Mouse (Mus musculus): ENCODE measurements around the gene 4930447C04Rik.

DNA sequence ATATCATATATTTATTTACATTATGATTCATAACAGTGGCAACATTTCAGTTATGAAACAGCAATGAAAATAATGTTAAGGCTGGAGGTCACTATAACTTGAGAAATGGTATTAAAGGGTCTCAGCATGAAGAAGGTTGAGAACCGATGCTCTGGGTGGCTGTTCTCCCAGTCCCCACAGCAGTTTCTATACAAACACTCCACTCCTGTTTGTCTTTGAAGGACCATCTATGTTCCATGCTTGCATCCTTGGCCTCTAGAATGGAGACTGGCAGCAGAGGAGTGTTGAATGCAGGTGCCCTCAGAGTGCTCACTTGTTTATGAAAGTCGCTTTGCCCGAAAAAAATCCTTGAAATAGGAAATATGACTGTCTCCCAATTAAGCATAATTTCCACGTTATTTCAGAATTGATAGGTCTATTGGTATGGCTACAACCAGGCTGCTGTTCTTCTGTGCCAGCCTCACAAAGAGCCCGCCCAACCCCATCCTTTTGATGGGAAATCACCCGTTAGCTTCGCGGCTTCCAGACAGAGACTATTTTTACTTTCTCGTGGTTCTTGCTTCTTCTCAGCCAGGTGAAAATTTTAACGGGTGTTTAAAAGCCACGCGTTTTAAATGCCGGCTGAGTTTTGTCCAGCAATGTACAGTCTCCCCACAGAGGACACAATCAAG lies 87.0 kb downstream of the 4930447C04Rik start:
- TF ChIP-seq CTCF (IDR thresholded peaks at IDR 0.05; ENCODE audit: low read depth, low read length) (no peak), POLR2A (IDR thresholded peaks at IDR 0.05; ENCODE audit: extremely low read depth, insufficient read depth, low read length) (no peak)

All from liver, adult 2 months (tissue).